Mouse (Mus musculus) midbrain, postnatal 0 days (tissue): ENCODE results near the gene Psen1. TPM values are rescaled to one million over a fixed set of nuclear protein-coding genes. Genes with fewer than 3 reads are reported as not detected.
A peak's percentile ranks its signal among the peaks of the same experiment; 100 is the strongest.

Experiments
- ATAC-seq: fragments of 200-750 bp; cut with Nextera tagmentation; 2 replicates; pipeline ENCODE4 v1.8.0; 2017; ENCODE audit warnings: moderate number of reproducible peaks, mild to moderate bottlenecking, moderate TSS enrichment, moderate library complexity; ENCODE audit not compliant: low FRiP score
- DNase-seq: peaks from one replicate; pipeline ENCODE4 v3.0.0-alpha.2; 2015; ENCODE audit warnings: low spot score
- H3K27ac ChIP-seq: fragments of 300-500 bp; sonication (generic); 2 replicates; pipeline ENCODE4 v1.5.1; 2014; ENCODE audit warnings: low read depth, mild to moderate bottlenecking, low read length, mixed read lengths
- H3K27me3 ChIP-seq: fragments of 300-500 bp; sonication (generic); 2 replicates; pipeline ENCODE4 v1.6.1; 2014; ENCODE audit warnings: low read length, control low read depth, mixed read lengths; ENCODE audit not compliant: insufficient read depth
- H3K36me3 ChIP-seq: fragments of 300-500 bp; sonication (generic); 2 replicates; pipeline ENCODE4 v1.6.1; 2014; ENCODE audit warnings: low read length, control low read depth, mixed read lengths; ENCODE audit not compliant: insufficient read depth
- H3K4me1 ChIP-seq: fragments of 300-500 bp; sonication (generic); 2 replicates; pipeline ENCODE4 v1.6.1; 2014; ENCODE audit warnings: mild to moderate bottlenecking, control low read depth, antibody characterized with exemption, low read length, mixed read lengths; ENCODE audit not compliant: insufficient read depth
- H3K4me2 ChIP-seq: fragments of 300-500 bp; sonication (generic); 2 replicates; pipeline ENCODE4 v1.6.1; 2014; ENCODE audit warnings: low read depth, mild to moderate bottlenecking, low read length, mixed read lengths; ENCODE audit not compliant: poor library complexity, severe bottlenecking
- H3K4me3 ChIP-seq: fragments of 300-500 bp; sonication (generic); 2 replicates; pipeline ENCODE4 v1.5.1; 2014; ENCODE audit warnings: low read depth, mild to moderate bottlenecking, low read length, moderate library complexity
- H3K9ac ChIP-seq: fragments of 300-500 bp; sonication (generic); replicated peaks from 2 replicates; pipeline ENCODE4 v1.6.1; 2014; ENCODE audit warnings: mild to moderate bottlenecking, low read length, moderate library complexity, mixed read lengths; ENCODE audit not compliant: poor library complexity, severe bottlenecking
- H3K9me3 ChIP-seq: fragments of 300-500 bp; sonication (generic); 2 replicates; pipeline ENCODE4 v1.6.1; 2016; ENCODE audit warnings: low read length, control low read depth
- CTCF ChIP-seq: IDR thresholded peaks from 2 replicates; pipeline ENCODE4 v1.5.1; 2016; ENCODE audit warnings: antibody characterized with exemption, mild to moderate bottlenecking
- WGBS: fragments of 180-500 bp; shearing (Covaris S2); extraction: QIAGEN DNeasy Blood & Tissue Kit; methylation state at CpG from one replicate; pipeline ENCODE4 v1.1.7; 2014; 5-methylcytosine and 5-hydroxymethylcytosine counted together
- polyA plus RNA-seq: library from polyadenylated mRNA; unstranded; fragments of >200 nt; fragmentation: Nextera tagmentation; extraction: Ambion mirVana; gene quantifications from 2 replicates; pipeline ENCODE4 v1.2.1, GENCODE M21; 2015
- total RNA-seq: library from RNA; depleted of rRNA; stranded (reverse); fragments of >200 nt; gene quantifications from 2 replicates; pipeline ENCODE4 v1.2.3, GENCODE M21; 2014; rRNA removed

Gene Psen1
- total and polyA plus RNA-seq, 2 experiments from 2014 or later: 57.1 to 64.6 TPM

GRCm38 (mm10) chr12:83775621-83776020 lies 87.7 kb downstream of the Psen1 start:
- no peak overlapping the region for H3K9ac ChIP-seq
- no peak overlapping the region for H3K4me3 ChIP-seq
- ATAC-seq: no peak
- DNase-seq: no peak
- WGBS: 61% methylated on average over 12 of the region's 12 CpGs
- H3K9me3 ChIP-seq: no peaks in the 10 kb centered on the region
- no peak overlapping the region for H3K27ac ChIP-seq
- H3K36me3 ChIP-seq: no peaks in the 10 kb centered on the region
- no peak overlapping the region for H3K4me2 ChIP-seq
- peaks cover 1% of the 10 kb centered on the region; the same call in 1 of the 2 replicates for H3K4me1 ChIP-seq
- no peaks in the 10 kb centered on the region for H3K27me3 ChIP-seq
- no peak for TF ChIP-seq CTCF

- WGBS: 86% methylated on average over 7 of the region's 7 CpGs
- no peak for ATAC-seq
Observed at GRCm38 (mm10) chr12:83776766-83777165, 88.8 kb downstream of the Psen1 start.

GRCm38 (mm10) chr12:83780181-83780580 lies 92.2 kb downstream of the Psen1 start:
- H3K4me1 ChIP-seq: no peaks in the 10 kb centered on the region
- no peak overlapping the region for H3K27ac ChIP-seq
- H3K4me2 ChIP-seq: no peak overlapping the region
- no peaks in the 10 kb centered on the region for H3K36me3 ChIP-seq
- 83% methylated on average over 3 of the region's 3 CpGs for WGBS
- H3K9ac ChIP-seq: no peak overlapping the region
- no peaks in the 10 kb centered on the region for H3K9me3 ChIP-seq
- TF ChIP-seq CTCF: no peak
- H3K27me3 ChIP-seq: no peaks in the 10 kb centered on the region
- no peak overlapping the region for H3K4me3 ChIP-seq
- DNase-seq (no peak), ATAC-seq (no peak)

More at GRCm38 (mm10) chr12:83776766-83777165, 88.8 kb downstream of the Psen1 start:
- no peak for TF ChIP-seq CTCF
- Histone ChIP-seq H3K27ac (no peak overlapping the region), H3K36me3 (no peaks in the 10 kb centered on the region), H3K4me1 (no peaks in the 10 kb centered on the region), H3K27me3 (no peaks in the 10 kb centered on the region), H3K4me3 (no peak overlapping the region), H3K4me2 (no peak overlapping the region), H3K9me3 (no peaks in the 10 kb centered on the region), H3K9ac (no peak overlapping the region)
- DNase-seq: no peak

GRCm38 (mm10) chr12:83781204-83781603 lies 93.3 kb downstream of the Psen1 start:
- H3K4me2 ChIP-seq: no peak overlapping the region
- WGBS: 73% methylated on average over 7 of the region's 7 CpGs

DNA sequence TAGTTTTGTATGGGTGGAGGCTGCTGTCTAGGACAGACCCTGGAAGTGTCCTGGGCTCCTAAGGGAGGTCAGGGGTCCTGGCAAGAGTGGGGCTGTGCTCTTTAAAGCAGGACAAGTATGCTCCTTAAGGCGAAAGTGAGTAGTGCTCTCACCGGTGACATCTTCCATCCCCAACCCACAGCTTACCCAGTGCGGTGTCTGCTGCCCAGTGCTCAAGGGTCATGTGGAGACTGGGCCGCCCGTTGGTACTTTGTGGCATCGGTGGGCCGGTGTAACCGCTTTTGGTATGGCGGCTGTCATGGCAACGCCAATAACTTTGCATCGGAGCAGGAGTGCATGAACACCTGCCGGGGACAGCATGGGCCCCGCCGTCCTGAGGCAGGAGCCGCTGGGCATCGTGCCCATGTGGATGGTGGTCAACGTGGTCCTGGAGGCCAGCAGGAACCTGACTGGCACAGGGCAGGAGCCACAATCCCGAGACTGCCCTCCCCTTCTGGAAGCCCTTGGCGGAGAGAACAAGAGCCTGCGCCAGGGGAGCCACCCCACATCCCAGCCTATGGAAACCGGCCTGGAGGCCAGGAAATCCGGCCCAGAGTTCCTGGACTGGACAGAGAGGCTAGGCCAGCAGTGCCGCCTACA lies 93.8 kb downstream of the Psen1 start:
- DNase-seq: peak; percentile 38
- no peak overlapping the region for H3K27ac ChIP-seq
- WGBS: 80% methylated on average over 23 of the region's 23 CpGs

More at GRCm38 (mm10) chr12:83781204-83781603, 93.3 kb downstream of the Psen1 start:
- no peaks in the 10 kb centered on the region for H3K27me3 ChIP-seq
- H3K27ac ChIP-seq: no peak overlapping the region
- no peak for TF ChIP-seq CTCF
- no peaks in the 10 kb centered on the region for H3K36me3 ChIP-seq
- H3K4me3 ChIP-seq: no peak overlapping the region
- peak; percentile 72 for DNase-seq
- no peak for ATAC-seq
- H3K9ac ChIP-seq: no peak overlapping the region
- H3K9me3 ChIP-seq: no peaks in the 10 kb centered on the region
- H3K4me1 ChIP-seq: no peaks in the 10 kb centered on the region

DNA sequence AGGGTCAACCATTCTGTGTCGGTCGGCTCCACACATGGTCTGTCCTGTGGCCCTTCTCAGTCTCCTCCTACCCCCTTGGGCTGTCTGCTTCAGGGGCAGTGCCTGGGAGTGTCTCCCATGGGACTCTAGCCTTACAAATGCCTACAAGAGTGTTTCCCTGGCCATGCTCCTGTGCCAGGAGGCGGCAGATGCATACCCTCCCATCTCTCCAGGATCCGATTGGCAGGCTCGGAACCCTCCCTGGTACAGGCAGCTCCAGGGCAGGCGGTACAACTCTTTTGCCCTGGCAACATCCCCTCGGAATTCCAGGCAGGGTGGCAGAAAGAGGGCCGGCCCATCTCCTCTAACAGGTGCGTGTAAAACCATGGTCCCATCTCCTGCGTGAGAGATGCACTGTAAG lies 94.7 kb downstream of the Psen1 start:
- Histone ChIP-seq H3K36me3 (no peaks in the 10 kb centered on the region), H3K27ac (no peak overlapping the region), H3K4me3 (no peak overlapping the region), H3K9ac (no peak overlapping the region), H3K4me2 (no peak overlapping the region), H3K27me3 (no peaks in the 10 kb centered on the region), H3K4me1 (no peaks in the 10 kb centered on the region), H3K9me3 (no peaks in the 10 kb centered on the region)
- 95% methylated on average over 10 of the region's 10 CpGs for WGBS
- no peak for TF ChIP-seq CTCF
- DNase-seq (no peak), ATAC-seq (no peak)

More for the DNA sequence above, 93.8 kb downstream of the Psen1 start:
- Histone ChIP-seq H3K4me1 (no peaks in the 10 kb centered on the region), H3K4me2 (no peak overlapping the region), H3K9ac (no peak overlapping the region), H3K9me3 (no peaks in the 10 kb centered on the region), H3K4me3 (no peak overlapping the region), H3K36me3 (no peaks in the 10 kb centered on the region), H3K27me3 (no peaks in the 10 kb centered on the region)
- no peak for TF ChIP-seq CTCF
- no peak for ATAC-seq

Other genes with a start within 250 kb of the Psen1 start
- 31.7 and 35.9 TPM in 2 replicates for gene Dpf3, start 200.4 kb upstream of the Psen1 start, total RNA-seq
- gene Dpf3, start 200.4 kb upstream of the Psen1 start, polyA plus RNA-seq: 10.3 and 14.3 TPM in 2 replicates
- gene Dcaf4, start 167.7 kb upstream of the Psen1 start, total RNA-seq: 38.4 and 48.7 TPM in 2 replicates
- 40.8 and 41.9 TPM in 2 replicates for gene Dcaf4, start 167.7 kb upstream of the Psen1 start, polyA plus RNA-seq
- gene Zfyve1, start 90.9 kb upstream of the Psen1 start, total RNA-seq: 32.2 and 35.7 TPM in 2 replicates
- gene Zfyve1, start 90.9 kb upstream of the Psen1 start, polyA plus RNA-seq: 12.9 and 15.6 TPM in 2 replicates
- 68.2 and 166 TPM in 2 replicates for gene Rbm25, start 56.9 kb upstream of the Psen1 start, total RNA-seq
- gene Rbm25, start 56.9 kb upstream of the Psen1 start, polyA plus RNA-seq: 206 and 231 TPM in 2 replicates
- gene Papln, start 75.5 kb downstream of the Psen1 start, total RNA-seq: 2.4 and 2.7 TPM in 2 replicates
- gene Papln, start 75.5 kb downstream of the Psen1 start, polyA plus RNA-seq: 0.33 and 0.37 TPM in 2 replicates
- gene Numb, start 233.8 kb downstream of the Psen1 start, total RNA-seq: 17.5 and 17.8 TPM in 2 replicates
- gene Numb, start 233.8 kb downstream of the Psen1 start, polyA plus RNA-seq: 9.0 TPM in 2 replicates